Mouse (Mus musculus) liver, postnatal 0 days (tissue): ENCODE measurements at regions not wholly inside any gene's neighbourhood (a gene's known extent, or its start where the extent isn't known, plus 50 kb on each side); places are given as distances from the start of the nearest gene placed in this dataset.

Experiments
- CTCF ChIP-seq: sonication (generic); IDR thresholded peaks from 2 replicates; pipeline ENCODE4 v1.5.1; 2016; ENCODE audit warnings: antibody characterized with exemption, low read depth
- EP300 ChIP-seq: IDR thresholded peaks from 2 replicates; pipeline ENCODE4 v1.6.1; 2016; ENCODE audit warnings: antibody characterized with exemption, low read depth, mild to moderate bottlenecking

- no peak for TF ChIP-seq EP300
- no peak for TF ChIP-seq CTCF
Observed at GRCm38 (mm10) chr10:103585504-103585903, 217.9 kb downstream of the Slc6a15 start.
